Comparison of ENCODE assay signal across 16 mouse cellular contexts in genomic region chr14:118718576-118718975, GRCm38 (mm10). TPM values are rescaled to one million over a fixed set of nuclear protein-coding genes. Genes with fewer than 3 reads are reported as not detected.
A peak's percentile ranks its signal among the peaks of the same experiment; 100 is the strongest.
DNase-seq lines count a peak whose midpoint lies in the region; ATAC-seq and TF ChIP-seq lines count a peak whose summit lies in the region.
"Had no signal": no experiment of that assay in that cellular context is flagged by ENCODE, and none has a peak within 500 bp of the region (broad histone marks: within the 10 kb centered on the region; RNA-seq: fewer than 3 reads in every experiment).

No protein-coding gene starts in this region.

- ATAC-seq in kidney, postnatal 0 days (replicated peaks; ENCODE audit: low FRiP score, low read depth): 0 out of 2 replicates have a peak, but pooled peaks have one; percentile 5
- ATAC-seq in cerebellum, adult (ENCODE audit: insufficient number of reproducible peaks, low FRiP score, low TSS enrichment): no peak
- ATAC-seq: intestine, embryonic 15.5 days had no signal

- peak; percentile 51 to 65 for DNase-seq in heart, adult 18-20 months
- DNase-seq in heart, embryonic 10.5 days (ENCODE audit: low spot score): no peak
- DNase-seq in gastrocnemius, postnatal 25 days: peak; percentile 65
- peak; percentile 41 to 45 for DNase-seq in heart, postnatal 14 days
- DNase-seq in kidney, postnatal 0 days (ENCODE audit: low spot score): no peak
- no peak for DNase-seq in embryo, embryonic 10 days (ENCODE audit: low spot score)
- no peak for DNase-seq in spleen, adult 12 weeks (ENCODE audit: low spot score)
- DNase-seq: cerebellum, adult 18-20 months; liver, embryonic 13.5 days; thymus, postnatal 4 days had no signal

- H3K4me2 ChIP-seq in kidney, postnatal 0 days (ENCODE audit: low read length): no peak overlapping the region
- H3K4me2 ChIP-seq: intestine, embryonic 15.5 days; liver, embryonic 13.5 days had no signal

- no peak overlapping the region for H3K27ac ChIP-seq in heart, embryonic 10.5 days
- H3K27ac ChIP-seq in kidney, postnatal 0 days: no peak overlapping the region
- H3K27ac ChIP-seq: hindbrain, embryonic 10.5 days; intestine, embryonic 15.5 days; liver, embryonic 13.5 days; midbrain, embryonic 10.5 days had no signal

- no peak overlapping the region for H3K4me3 ChIP-seq in heart, embryonic 10.5 days
- H3K4me3 ChIP-seq in kidney, postnatal 0 days (replicated peaks; ENCODE audit: low read depth, low read length): no peak overlapping the region
- H3K4me3 ChIP-seq: hindbrain, embryonic 10.5 days; intestine, embryonic 15.5 days; liver, embryonic 13.5 days; midbrain, embryonic 10.5 days; myocyte had no signal

- intact Hi-C loops in heart, postnatal 14 days (cut with DNase I): loop anchor here (10.0 kb wide), 1 partner anchor 216 kb away; the partner anchor contains the start of gene Dnajc3

- WGBS in heart, embryonic 10.5 days: 66% methylated on average over 7 of the region's 7 CpGs
- 37% methylated on average over 7 of the region's 7 CpGs for WGBS in kidney, postnatal 0 days

- peaks cover 6% of the 10 kb centered on the region; the same call in 1 of the 2 replicates for H3K27me3 ChIP-seq in heart, embryonic 10.5 days (ENCODE audit: insufficient read depth, poor library complexity, severe bottlenecking)
- H3K27me3 ChIP-seq in kidney, postnatal 0 days (ENCODE audit: insufficient read depth, low read length): no peaks in the 10 kb centered on the region
- H3K27me3 ChIP-seq: intestine, embryonic 15.5 days had no signal

- no peak for TF ChIP-seq CTCF in kidney, postnatal 0 days (IDR thresholded peaks at IDR 0.05; ENCODE audit: low read depth)

- H3K4me1 ChIP-seq in heart, embryonic 10.5 days: peaks cover 14% of the 10 kb centered on the region; the same call in 1 of the 2 replicates
- H3K4me1 ChIP-seq in kidney, postnatal 0 days (replicated peaks; ENCODE audit: insufficient read depth, low read length): peaks cover 4% of the 10 kb centered on the region; the same call in 1 of the 2 replicates

- H3K9ac ChIP-seq in kidney, postnatal 0 days (ENCODE audit: low read depth, low read length): no peak overlapping the region
- H3K9ac ChIP-seq: intestine, embryonic 15.5 days; liver, embryonic 13.5 days had no signal

- no peaks in the 10 kb centered on the region for H3K36me3 ChIP-seq in heart, embryonic 10.5 days
- no peaks in the 10 kb centered on the region for H3K36me3 ChIP-seq in kidney, postnatal 0 days (ENCODE audit: insufficient read depth, low read length)
- H3K36me3 ChIP-seq: G1E; hindbrain, embryonic 10.5 days; intestine, embryonic 15.5 days; liver, embryonic 13.5 days; midbrain, embryonic 10.5 days had no signal

- no peaks in the 10 kb centered on the region for H3K9me3 ChIP-seq in heart, embryonic 10.5 days
- H3K9me3 ChIP-seq in kidney, postnatal 0 days (replicated peaks; ENCODE audit: low read length): no peaks in the 10 kb centered on the region
- H3K9me3 ChIP-seq: G1E; hindbrain, embryonic 10.5 days; intestine, embryonic 15.5 days; liver, embryonic 13.5 days; midbrain, embryonic 10.5 days had no signal

RNA-seq across cellular contexts. Expression of gene Abcc4, which starts 12.6 kb away (rescaled TPM):
- 10 to 100 TPM in 1 of 2 experiments, 1 to 10 TPM in 1; 8.3 to 10.5 TPM for total RNA-seq in heart, adult 18-20 months (2021)
- polyA plus RNA-seq in heart, embryonic 10.5 days (2016; fragmentation: Nextera tagmentation; extraction: Ambion mirVana): 1.9 TPM in 2 replicates
- 10 to 100 TPM in 1 of 2 experiments, 1 to 10 TPM in 1; 9.0 to 10.7 TPM for total RNA-seq in gastrocnemius, postnatal 25 days (2021)
- 1 to 10 TPM; 9.6 to 9.9 TPM for total RNA-seq in heart, postnatal 14 days (2021)
- polyA plus RNA-seq in kidney, postnatal 0 days (2015; fragmentation: Nextera tagmentation; extraction: Ambion mirVana): 6.6 and 6.9 TPM in 2 replicates

Comparison
In these comparisons a context has a peak if more than half of its experiments do, and no peak if none do; other contexts are left out.
1. DNase-seq: peak in heart, adult 18-20 months (2 of 2), gastrocnemius, postnatal 25 days (single experiment) and heart, postnatal 14 days (2 of 2); none in heart, embryonic 10.5 days (single experiment), kidney, postnatal 0 days (single experiment), embryo, embryonic 10 days (single experiment) and spleen, adult 12 weeks (single experiment).